Mouse (Mus musculus) gastrocnemius, adult 8-10 months (tissue): ENCODE results near the gene 5730480H06Rik. TPM values are rescaled to one million over a fixed set of nuclear protein-coding genes. Genes with fewer than 3 reads are reported as not detected.

Experiments used
- DNase-seq, 2 experiments: peaks; one replicate each; pipeline ENCODE4 v3.0.0; 2022; ENCODE audit warnings: low spot score in 2 of 2
- total RNA-seq, 4 experiments: library from RNA; stranded (reverse); gene quantifications; 2 replicates each; pipeline ENCODE4 v1.2.4; 2022

Gene 5730480H06Rik
- total RNA-seq, 4 experiments from 2014 or later, result 2.2 to 3.1 (median 2.6) TPM

GRCm38 (mm10) chr5:48419741-48420140, 92.0 kb downstream of the 5730480H06Rik start:
- no peak for DNase-seq

- no peak for DNase-seq
Measured at GRCm38 (mm10) chr5:48421957-48422356, 94.2 kb downstream of the 5730480H06Rik start.

- no peak for DNase-seq
Measured at GRCm38 (mm10) chr5:48430459-48430858, 102.7 kb downstream of the 5730480H06Rik start.

GRCm38 (mm10) chr5:48448888-48449287, 121.1 kb downstream of the 5730480H06Rik start:
- no peak for DNase-seq

- DNase-seq, result no peak
Measured at GRCm38 (mm10) chr5:48460221-48460620, 132.5 kb downstream of the 5730480H06Rik start.
